Mouse (Mus musculus) right cerebral cortex, adult 18-20 months (tissue): Measurements from ENCODE around the gene Selenos.
"Not testable (repeated sequence)": the region's sequence is repeated elsewhere in the genome, so short reads cannot be mapped to it uniquely, and the experiment has no call there.

ENCODE experiments used
- DNase-seq: peaks from one replicate; pipeline ENCODE4 v3.0.0; 2022; ENCODE audit warnings: mixed read lengths

Selenos gene

DNA sequence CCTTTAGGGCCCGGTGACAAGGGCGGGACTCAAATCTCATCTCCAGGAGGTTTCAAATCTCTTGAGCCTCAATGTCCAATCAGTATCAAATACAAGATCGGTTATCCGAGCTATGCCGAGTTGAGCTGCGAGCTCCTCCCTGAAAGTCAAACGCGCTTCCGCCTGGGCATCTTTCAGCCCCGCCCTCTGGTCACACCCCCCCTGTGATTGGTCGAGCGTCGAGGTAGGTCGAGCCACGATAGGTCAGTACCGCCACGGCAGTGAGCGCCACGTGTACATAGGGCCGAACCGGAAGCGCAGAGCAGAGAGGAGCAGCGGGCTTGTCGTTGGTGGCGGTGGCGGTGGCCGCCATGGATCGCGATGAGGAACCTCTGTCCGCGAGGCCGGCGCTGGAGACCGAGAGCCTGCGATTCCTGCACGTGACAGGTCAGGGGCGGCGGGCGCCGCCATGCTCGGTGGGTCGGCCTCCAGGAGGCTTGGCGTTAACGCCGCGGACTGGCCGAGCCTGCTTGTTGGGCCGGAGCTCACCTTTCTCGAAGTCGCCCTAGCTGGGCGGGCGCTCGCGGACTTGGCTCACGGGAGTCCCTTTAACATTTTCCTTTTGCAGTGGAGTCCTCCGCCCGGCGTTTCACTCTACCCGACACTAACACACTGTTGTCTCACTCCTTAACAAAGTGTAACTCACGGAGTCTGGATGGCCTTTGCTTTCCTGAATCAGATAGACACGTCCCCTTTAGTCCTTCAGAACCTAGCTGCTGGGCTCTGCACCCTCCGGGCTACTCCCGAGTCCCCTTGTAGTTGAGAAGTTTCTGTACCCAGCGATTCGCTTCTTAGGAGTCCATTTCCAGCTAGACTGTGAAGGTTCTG is at the start of gene Selenos:
TSS of gene Selenos (plus strand) at position 286 of the 867 bp plus-strand sequence.
- peak; percentile 97 for DNase-seq

DNA sequence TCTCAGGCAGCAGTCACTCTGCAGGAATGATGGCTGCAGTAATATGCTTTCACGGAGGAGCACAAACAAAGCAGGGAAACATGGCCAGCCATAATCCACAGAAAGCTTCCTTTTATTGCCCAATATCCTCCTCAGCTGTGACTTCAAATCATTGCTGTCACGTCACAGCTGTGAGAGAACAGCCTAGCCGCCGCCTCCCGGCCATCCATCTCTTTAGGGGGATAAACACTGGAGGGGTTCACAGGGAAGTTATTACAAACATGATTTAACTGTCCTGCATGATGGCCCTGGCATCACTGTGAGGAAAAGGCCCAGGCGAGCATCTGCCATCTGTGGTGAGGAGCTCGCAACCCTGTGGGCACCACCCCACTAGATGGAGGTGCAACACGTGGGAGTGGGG is 42.6 kb upstream of the Selenos start:
- no peak for DNase-seq

DNA sequence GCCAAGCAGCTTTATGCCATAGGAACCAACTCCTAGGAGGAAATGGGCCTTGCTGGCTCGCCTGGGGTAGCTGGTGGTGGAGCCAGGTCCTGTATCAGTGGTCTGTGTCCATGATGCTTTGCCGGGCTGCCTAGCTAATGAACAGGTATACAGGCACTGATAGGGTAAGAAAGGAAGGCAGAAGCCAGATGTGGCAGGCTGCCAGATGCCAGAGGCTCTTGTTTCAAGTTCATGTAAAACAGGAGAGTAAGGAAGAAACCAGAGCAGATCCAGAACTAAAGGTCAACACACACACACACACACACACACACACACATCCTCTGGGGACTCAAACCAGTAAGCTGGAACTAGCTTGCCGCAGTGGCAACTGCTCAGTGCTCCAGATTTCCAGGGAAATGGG is 41.2 kb upstream of the Selenos start:
- DNase-seq = no peak

DNA sequence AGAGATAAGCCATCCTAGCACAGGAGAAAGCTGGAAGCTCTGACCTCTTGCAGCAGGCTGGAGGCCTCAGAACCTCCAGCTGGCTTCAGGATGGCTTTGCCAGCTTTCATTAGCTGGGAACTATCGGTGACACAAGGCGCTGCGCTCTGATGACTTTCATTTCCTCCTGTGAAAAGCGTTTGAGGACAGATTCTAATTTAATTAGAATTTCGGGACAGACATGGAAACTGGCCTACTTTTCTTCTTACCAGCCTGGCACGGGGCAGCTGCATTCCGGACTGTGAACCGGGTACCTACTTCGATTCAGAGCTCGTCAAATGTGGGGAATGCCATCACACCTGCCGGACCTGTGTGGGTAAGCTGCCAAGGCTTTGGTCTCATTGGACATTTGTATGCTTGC is 40.7 kb upstream of the Selenos start:
- no peak for DNase-seq

DNA sequence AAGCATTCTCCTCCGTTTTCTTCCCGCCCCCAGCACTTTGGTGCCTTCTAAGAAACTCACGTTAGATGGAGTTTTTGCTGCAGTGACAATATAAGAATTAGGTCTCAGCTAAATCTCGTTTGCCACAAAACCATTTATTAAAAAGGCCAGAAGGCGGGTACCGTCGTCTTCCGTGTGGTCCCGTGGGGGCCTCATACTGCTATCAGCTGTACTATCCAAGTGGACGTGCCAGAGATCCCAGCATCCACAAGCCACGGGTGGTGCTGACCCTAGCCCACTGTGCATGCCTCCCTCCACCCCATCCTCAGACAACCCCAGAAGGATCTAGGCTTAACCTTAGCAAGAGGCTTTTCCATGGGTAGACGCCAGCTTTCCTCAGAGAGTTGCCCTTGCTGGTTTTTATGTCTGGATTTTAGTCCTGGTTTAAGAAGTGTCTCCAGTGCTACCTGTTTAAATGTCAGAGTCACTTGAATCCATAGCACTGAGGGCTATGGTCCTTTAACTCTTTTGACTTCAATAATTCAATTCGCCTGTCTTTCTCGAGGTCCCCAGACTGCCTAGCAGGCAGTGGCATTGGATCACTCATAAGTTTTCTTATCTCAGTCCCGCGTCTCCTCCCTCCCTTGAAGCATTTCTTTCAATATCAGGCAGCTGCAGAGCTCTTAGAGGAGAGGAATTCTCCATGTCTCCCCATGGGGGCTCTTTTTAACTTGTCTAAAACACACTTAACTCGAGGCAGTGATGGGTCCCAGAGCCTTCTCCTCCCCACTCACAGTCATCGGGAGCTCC is 39.2 kb upstream of the Selenos start:
- DNase-seq = no peak

DNA sequence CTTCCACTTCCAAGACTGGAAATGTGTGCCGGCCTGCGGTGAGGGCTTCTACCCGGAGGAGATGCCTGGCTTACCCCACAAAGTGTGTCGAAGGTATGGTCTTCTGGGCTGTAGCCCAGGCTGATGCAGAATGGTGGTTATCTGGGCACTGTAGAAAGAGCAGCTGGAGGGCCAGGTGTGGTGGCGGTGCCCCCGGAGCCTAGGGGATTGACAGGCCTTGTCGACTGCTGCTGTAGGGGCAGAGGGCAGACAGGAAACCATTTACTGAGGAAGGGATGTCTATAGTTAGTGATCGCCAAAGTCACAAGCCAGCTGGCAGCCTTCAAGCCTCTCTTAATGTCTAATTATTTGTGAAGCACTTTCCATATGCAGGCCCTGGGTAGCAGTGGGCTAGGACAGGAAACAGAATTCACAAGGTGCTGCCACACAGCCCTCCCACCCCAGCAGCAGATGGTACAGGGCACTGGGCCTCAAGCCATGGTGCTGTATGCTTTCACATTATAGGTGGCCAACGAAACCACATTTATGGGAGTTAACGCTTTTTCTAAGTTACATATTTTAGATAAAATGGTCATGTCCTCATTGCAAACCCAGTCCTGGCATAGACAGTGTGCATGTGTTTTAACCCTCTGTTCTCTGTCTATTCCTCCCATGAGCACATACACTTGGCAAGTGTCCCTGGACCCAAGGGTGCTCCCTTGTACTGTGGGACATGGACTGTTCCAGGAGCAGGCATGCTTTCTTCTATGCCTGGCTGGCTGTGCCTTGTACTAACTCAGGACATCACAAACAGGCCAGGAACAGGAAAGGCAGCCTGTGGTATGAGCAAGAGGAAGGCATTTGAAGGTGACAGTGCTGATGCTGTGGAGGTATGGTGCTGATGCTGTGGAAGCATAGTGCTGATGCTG is 35.6 kb upstream of the Selenos start, which contains the start of gene Gm45213:
TSS of gene Gm45213 (plus strand) at position 51 of the 908 bp plus-strand sequence.
- no peak for DNase-seq

DNA sequence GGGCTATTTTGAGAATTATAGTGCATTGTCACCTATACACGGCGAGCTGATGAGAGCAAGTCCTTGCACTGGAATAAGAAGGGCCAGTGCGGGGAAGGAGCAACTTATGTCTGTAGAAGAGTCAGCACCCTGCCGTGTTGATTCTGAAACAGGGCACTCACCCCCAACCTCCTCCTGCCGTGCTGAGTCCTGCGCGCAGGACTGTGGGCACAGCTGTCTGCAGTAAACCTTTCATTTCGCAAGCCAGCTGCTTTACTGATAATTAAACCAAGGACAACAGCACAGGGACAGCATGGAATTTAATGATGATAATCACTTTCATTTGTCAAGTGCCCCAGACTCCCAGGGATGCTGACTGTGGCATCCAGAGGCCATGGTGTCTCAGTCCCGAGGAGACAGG is 34.8 kb upstream of the Selenos start:
- DNase-seq = no peak

DNA sequence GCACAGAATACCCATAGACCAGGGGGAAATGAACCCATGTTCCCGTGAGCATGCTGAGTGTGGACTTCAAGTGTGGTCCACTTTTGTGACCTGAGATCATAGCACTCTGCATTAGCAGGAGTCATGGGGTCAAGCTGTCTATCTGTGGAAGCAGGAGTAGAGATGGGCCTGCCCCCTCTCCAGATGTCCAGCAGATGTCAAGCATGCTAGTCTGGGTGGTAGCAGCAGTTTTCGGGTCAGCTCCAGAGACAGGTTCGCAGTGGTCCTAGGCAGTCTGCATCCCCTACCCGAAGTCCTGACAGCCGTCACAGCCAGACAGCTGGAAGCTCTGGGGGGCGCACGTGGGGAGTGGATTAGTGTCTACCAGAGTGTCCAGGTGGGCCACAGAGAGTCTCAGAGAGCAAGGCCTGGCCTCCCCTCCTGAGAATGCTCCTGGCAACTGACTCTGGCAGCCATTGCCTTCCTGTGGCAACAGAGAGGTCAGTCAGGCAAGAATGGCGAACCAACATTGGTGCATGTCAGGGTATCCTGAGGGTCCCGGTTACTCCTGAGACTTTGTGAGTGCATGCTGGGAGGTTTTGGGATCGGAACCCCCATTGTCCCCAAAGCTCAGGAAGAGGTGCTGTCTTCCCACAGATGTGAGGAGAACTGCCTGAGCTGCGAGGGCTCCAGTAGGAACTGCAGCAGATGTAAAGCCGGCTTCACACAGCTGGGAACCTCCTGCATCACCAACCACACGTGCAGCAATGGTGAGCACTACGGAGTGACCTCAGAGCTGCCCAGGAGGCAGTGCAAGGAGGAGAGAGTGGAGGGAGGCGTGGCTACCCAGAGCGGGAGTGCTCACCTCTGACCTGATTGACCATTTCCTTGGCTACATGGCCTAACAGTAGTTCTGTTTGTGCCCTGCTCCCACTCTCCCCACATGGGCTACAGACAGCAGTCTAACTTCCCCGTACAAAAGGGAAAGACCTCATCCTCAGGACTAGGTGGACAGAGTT is 32.2 kb upstream of the Selenos start:
- DNase-seq = no peak

DNA sequence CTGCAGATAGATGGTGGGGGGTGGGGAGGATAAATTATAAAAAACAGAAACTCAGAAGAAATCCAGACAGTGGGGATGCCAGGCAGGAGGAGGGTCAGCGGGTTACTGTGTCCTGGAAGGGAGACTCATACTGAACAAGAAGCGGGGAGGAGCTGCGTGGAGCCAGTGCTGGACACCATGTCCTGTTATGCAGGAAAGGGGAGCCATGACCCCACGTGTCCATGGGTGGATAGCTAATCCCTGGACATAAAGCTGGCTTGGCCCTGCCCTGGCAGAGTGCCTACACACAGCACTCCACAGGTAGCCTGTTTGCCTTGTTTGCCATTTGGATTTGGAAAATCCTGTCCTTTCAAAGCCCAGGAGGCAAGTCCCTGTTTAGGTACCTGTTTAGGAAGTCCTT is 31.5 kb upstream of the Selenos start:
- DNase-seq = no peak

DNA sequence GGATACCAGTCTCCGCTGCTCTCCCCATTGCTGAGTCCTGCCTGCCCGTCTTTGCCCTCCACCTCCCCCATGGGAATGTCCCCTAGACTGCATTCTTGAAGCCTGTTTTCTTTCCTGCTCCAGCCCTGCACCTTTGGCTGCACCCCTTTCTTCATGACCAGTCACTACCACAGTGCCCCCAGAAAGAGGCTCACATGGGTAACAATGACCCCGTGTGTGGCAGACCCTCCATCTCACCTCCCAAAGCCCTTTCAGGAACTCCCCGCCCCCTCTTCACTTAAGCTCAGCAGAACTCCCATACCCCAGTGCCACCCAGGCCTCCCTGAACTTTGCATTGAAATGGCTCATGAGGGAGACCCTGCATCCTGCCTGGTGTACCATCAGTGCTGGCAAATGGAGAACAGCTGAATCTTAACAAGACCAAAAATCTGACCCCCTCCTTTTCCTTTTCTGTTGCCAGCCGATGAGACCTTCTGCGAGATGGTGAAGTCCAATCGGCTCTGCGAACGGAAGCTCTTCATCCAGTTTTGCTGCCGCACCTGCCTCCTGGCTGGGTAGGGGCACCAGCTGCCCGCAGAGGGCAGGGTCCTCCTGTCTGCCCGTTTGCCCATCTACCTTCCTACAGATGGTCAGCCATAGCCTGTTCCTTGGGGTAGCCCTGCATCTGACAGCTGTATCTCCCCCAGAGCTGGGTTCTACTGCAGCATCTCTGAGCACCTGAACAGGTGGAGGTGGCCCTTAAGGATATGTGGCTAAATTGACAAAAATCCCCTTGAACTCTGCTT is 30.8 kb upstream of the Selenos start:
- no peak for DNase-seq

DNA sequence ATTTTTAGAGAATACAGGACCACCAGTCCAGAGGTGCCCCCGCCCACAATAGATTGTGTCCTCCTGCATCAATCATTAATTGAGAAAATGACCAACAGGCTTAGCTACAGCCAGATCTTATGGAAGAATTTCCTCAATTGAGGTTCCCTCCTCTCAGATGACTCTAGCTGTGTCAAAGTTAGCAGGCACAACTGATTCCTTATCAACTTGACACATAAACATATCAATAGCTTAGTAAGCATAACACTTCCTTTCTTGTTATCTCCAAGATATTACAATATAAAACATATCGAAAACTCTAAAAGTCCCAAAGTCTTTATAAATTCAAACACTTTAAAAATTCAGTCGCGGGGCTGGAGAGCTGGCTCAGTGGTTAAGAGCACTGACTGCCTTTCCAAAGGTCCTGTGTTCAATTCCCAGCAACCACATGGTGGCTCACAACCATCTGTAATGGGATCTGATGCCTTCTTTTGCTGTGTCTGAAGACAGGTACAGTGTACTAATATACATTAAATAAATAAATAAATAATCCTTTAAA is 25.4 kb upstream of the Selenos start:
- no peak for DNase-seq

DNA sequence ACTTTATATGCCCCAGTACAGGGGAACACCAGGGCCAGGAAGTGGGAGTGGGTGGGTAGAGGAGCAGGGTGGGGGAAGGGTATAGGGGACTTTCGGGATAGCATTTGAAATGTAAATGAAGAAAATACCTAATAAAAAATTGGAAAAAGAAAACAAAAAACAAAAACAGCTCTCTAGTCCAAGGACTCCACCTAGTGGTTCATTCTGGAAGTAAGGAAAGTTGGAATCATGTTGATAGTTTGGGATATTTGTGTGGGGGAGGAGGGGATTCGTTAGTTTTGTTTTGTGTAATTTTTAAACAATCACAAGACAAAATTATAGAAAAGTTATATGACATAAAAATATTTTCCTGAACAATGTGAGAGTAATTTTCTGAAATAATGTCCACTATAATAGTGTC is 24.1 kb upstream of the Selenos start:
- not testable (repeated sequence) for DNase-seq

DNA sequence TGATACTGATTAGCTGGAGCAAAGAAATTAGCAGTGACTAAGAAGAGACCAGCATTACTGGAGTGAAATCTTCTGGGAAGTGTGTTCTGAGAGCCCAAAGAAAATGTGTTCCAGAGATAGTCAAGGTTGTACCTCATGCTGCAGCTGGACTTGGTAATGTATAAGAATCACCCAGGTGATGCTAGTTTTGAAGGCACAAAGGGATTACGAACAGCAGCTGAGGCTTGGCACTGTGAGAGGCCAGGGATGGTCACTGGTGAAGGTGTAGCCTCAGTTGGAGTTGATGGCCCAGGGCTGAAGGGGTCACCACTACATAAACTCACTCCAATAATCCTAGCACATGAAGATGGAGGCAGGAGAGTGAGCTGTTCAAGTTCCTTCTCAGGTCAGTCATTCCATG is 20.7 kb upstream of the Selenos start, which contains the start of gene Snrpa1:
TSS of gene Snrpa1 (plus strand) at position 301 of the 400 bp plus-strand sequence.
- no peak for DNase-seq

DNA sequence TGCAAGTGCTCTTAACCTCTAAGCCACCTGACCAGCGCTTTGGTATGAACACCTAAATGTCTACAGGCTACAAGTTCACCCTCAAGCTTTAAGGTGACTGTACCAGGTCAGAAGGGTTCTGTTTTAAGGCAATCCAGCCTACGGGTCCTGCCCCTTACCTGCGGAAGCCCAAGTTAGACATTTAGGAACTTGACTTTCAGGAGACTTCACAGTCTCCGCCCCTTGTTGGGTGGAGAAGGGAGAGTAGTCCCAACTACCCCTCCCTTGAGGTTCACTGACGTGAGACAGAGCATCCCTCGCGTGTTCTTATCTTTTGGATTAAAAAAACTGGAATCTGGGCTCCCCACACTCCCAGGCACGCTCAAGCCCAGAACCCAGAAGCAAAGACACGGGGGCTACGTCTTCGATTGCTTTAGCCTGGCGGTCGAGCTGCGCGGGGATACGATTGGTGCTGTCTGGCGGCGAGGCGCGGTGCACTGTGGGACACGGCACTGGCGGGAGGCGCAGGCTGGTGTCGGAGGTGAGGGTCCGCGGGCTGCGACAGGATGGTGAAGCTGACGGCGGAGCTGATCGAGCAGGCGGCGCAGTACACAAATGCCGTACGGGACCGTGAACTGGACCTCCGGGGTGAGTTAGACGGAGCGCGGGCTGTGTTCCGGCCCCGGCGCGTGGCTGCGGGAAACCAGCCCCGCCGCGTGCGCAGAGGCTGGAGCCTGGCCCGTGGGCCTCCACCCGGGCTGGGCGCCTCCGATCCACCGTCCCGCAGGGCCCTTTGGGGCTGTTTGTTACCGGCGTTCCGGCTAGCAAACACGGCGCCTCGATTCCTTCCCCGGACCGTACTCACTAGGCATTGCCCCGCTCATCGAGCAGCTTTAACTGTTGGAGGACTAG is 19.1 kb upstream of the Selenos start:
- DNase-seq = peak; percentile 91

DNA sequence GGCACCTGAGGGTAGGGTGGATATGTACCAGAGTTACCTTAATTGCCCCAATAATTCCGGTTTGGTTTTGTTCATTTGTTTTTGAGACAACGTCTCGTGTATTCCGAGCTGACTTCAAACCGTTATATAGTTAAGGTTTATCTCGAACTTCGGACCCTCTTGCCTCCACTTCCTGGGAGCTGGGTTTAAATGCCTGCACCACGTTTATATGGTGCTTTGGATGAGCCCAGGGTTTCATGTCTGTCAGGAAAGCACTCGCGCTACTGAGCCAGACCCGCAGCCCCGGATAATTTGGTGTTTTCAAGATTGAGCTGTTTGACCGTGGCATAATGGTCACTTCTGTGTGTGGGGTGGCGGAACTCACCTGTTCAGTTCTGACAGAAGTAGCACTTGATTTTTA is 18.4 kb upstream of the Selenos start:
- DNase-seq = no peak

DNA sequence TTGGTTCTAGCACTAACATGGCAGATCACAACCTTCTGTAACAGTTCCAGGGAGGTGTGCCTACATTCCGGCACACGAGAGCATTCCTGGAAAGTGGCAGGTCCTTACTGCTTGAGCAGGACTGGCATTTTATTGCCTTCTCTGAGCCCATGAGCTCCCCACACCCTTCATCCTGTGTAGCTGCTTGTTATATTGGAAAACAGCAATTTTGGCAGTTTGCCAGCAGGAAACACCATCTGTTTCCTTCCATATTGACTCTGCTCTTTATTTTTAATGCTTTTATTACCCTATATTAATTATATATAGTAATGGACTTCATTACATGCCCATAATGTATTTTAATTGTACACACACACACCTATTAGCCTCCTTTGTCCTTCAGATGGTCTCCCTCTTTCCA is 3.0 kb upstream of the Selenos start:
- no peak for DNase-seq

DNA sequence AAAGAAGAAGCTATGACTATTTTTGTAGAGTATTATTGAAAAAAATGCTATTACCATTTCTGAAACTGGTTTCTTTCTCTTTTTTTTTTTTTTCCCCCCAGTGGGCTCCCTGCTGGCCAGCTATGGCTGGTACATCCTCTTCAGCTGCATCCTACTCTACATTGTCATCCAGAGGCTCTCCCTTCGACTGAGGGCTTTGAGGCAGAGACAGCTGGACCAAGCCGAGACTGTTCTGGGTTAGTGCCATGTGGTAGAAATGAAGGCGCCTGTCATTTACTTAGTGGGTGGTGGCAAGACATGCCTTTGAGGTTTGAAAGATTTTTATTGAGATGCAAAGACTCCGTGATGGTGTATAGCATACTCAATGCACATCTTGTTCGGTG is 773 bp downstream of the Selenos start:
- DNase-seq = no peak

DNA sequence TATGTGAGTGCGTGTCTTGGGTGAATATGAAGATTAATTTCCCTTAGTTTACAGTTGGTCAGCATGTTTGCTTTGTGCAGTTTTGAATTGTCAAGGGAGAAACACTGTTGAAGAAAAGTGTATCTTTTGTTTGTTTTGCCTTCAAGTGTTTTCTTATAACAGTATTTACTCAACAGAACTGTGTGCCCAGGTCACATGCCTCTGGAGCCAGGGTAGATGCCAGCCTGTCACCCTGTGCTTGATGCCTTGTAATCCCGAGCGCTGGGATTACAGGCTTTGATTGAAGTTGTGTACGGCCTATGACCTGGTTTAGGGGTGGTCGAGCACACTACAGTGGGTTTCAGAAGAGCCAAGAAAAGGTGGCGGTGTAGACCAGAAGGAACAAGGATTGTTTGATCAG is 4.3 kb downstream of the Selenos start:
- DNase-seq = no peak

DNA sequence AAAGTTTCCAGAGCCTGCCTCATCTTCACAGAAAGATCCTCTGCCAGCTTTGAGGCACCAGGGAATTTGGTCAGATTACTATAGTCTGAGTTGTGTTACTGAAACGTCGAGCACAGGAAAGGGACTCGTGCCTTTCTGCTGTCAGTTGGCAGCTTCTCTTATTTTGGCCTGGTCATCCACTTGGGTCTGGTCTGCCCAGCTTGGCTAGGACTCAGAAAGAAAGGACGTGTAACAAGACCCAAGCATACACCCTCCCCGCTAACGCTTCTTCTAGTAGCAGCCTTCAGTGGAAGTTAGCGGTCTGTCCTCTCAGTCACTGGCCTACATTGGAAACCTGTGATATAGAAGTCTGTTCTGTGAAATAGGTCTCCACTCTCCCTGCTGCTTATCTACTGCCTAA is 5.1 kb downstream of the Selenos start:
- DNase-seq = no peak
